Mouse (Mus musculus) stomach, postnatal 0 days (tissue): ENCODE measurements at regions not wholly inside any gene's neighbourhood (a gene's known extent, or its start where the extent isn't known, plus 50 kb on each side); places are given as distances from the start of the nearest gene placed in this dataset.

ENCODE experiments used
- CTCF ChIP-seq: IDR thresholded peaks from 2 replicates; pipeline ENCODE4 v1.5.1; 2016; ENCODE audit warnings: antibody characterized with exemption, low read depth, mild to moderate bottlenecking, moderate library complexity
- EP300 ChIP-seq: optimal IDR thresholded peaks from 2 replicates; pipeline ENCODE3; 2016; ENCODE audit warnings: antibody characterized with exemption

GRCm38 (mm10) chr15:38391420-38391819 lies 966.1 kb downstream of the 4930447A16Rik start:
- TF ChIP-seq CTCF: peak; percentile 64
- no peak for TF ChIP-seq EP300
